Mouse (Mus musculus): ENCODE measurements around the gene Yod1.
A peak's percentile ranks its signal among the peaks of the same experiment; 100 is the strongest.

The Yod1 gene

DNA sequence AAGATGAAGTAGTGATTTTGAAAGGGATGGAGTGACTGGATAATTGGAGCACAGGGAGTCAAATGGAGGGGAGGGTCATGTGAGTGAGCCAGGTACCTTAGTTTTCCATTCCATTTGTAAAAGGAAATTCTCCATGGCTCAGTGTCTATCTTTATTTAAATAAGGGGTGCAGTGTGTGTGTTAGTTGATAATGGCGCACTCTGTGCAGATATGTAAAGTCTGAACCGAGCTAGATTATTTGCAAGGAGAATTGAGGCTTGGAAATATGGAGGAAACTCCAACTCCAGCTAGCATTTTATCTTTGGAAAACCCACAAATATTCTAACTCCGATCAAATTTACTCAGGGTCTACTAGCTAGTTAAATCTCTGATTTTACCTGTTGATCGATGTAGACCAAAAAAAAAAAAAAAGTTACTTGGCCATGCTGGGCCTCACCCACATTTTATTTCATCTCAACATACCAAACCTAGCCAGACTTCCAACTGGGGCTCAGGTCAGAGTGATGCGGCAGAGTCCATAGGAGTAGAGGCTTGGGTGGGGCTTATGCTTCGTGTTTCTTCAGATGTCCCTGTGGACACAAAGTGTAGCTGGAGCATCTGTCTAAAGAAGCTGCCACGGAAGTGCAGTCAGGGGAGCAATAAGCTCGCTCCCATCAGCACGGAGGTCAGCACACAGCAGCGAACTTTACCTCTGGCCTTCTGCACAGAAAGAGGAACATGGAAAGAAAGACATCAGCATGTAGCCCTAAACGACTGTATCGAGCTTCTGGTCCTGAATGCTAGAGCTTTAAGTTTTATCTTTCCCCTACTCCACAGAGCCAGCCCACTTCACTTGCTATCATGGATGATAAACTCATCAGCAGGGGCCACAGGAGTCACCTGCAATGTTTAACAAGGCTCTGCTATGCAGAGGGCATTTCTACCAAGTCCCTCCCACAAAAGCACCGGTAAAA is 15.9 kb downstream of the Yod1 start:
- ATAC-seq (ENCODE audit: low TSS enrichment), result no peak

DNA sequence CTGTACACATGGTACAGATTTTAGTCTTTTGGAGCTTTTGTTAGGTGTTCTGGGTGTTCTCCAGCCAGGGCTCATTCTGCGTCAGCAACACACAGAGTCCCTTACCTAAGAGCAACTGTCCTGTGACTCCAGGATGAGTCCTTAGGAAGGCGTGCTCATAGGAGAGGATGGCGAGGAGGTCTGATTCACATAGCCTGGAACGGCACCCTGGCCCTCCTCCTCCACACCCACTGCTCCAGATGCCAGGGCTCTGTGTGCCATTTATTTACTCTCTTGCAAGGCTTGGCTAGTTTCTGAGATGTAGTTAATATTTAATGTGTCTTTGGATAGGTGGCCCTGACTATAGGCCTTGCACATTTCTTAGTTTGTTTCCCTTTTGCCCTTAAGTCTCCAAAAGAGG is 16.5 kb downstream of the Yod1 start:
- peak; percentile 72 for ATAC-seq (ENCODE audit: low TSS enrichment)

DNA sequence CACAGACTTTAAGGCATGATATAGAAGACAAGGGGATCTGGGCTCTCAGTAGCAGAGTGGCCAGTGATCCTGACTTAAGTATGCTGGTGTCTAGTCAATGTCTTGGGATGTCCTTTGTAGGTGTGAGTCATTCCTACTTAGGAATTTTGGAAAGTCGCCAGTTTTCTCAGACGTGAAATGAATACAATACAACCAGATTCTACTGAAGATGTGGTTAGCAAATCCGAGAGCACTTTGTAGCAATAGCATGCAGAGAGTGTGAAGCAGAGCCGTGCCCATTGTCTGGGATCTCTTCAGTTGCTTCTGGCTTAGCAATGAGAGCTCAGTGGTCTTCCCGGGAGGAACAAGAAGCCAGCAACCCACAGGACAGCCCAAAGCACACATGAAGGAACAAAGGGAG is 17.3 kb downstream of the Yod1 start:
- no peak for ATAC-seq (ENCODE audit: low TSS enrichment)

DNA sequence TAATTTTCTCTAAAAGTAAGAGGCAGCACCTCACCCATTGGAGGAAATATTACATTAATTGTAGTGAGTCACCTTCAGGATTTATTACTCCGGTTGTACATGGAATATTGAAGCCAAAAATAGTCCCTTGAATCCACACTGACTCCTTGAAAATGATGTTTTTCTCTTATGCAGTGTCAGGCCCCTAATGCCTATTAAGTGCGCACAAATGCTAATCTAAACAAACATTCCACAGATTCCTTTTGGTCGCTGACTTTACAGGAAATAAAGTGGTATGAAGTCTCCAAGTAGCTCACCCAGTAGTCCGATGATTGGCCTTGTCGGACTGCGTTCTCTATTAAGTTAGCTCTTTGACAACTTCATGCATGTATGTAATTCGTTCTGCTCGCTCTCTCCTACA is 17.7 kb downstream of the Yod1 start:
- no peak for ATAC-seq (ENCODE audit: low TSS enrichment)

DNA sequence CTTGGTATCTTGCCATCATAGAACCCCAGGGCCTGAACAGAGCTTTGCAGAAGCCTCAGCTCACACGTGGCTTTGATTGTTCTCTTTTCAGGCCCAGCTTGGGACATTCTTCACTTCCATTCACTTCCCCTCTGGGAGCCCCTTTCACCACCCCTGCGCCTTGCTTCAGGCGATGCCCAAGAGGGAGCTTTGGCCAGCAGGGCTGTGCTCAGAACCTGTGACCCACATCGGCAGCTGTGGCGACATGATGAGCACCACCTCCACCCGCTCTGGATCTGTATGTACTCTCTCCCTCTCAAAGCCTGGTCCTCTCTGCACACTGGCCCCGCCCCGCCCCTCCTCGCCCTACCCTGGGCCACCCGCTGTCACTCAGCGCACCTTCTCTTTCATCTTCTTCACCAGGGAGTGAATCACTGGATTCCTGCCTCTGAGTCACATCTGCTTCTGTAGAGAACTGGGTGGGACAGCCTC is 20.3 kb downstream of the Yod1 start:
- ATAC-seq (ENCODE audit: low TSS enrichment), result no peak

DNA sequence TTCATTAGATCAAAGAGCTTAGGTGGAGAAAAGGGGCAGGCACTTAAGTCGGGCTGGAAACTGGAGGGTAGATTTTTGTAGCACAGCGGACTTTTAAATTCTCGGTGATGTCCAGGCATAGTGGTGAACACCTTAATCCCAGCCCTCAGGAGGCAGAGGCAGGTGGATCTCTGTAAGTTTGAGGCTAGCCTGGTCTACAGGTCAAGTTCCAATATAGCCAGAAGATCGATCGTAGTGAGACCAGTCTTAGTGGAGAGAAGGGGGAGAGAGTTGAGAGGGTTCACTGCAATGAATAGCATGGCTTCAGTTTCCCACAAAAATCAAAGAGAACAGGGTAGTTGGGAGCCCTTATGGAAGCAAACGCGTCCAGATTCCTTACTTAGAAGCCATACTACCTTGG is 20.8 kb downstream of the Yod1 start:
- no peak for ATAC-seq (ENCODE audit: low TSS enrichment)

DNA sequence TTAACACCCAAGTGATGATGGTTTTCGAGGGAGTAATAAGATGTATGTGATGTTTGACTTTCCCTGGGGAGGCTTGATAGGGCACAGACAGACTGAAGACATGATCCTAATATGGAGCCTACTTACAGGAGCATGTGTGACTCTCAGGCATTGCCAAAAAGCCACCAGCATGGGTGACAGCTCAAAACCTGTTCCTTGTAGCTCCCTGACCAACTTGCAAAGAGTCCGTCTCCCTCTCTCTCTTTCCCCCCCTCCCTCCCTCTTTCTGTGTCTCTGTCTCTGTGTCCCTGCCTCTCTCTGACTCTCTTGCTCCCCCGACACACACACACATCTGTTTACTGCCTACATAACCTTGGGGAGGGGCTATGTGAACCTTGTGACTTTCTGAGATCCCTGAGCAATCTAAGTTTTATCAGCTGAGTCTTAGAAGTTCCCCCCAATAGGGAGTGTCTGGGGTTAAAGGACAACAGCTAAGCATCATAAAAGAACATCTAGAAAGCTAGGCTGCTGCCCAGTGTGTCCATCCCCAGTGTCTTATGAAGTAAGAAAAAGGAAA is 21.5 kb downstream of the Yod1 start:
- no peak for ATAC-seq (ENCODE audit: low TSS enrichment)

DNA sequence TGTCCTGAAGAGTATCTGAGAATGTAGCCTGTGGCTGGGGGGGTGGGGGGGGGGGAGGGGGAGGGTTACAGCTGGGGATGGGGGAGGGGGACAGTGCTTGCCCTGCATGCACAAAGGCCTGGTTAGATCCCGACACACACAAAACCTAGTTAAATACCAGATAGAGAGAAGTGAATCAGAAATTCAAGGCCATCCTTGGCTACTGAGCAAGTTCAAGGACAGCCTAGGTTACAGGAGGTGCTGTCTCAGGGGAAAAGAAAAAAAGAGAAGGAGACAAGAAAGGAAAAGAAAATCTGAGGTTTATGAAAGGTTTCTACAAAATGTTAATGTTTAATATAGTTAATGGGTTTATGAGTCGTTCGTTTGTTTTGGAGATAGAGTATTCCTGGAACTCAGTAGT is 22.5 kb downstream of the Yod1 start:
- no peak for ATAC-seq (ENCODE audit: low TSS enrichment)

DNA sequence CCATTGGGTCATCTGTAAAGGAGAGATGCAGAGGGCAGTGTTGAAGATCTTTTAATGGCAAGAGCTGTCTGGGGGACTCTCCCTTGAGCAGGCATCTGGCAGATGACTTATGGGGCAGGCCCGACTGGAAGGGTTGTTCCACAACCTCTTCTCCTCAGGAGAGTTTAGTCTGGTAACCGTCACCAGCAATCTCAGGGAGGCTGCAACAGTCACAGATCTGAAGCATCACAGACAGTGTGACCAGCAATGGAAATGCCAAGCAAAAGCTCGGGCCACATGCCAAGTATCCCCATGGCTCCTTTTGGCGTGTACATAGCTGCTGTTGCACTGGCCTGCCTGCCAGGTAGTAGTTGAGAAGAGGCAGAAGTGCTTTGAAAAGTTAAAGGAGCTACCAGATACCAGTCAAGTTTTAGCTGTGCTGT is 23.1 kb downstream of the Yod1 start:
- peak; percentile 21; the same call in 1 of the 2 replicates for ATAC-seq (ENCODE audit: low TSS enrichment)

DNA sequence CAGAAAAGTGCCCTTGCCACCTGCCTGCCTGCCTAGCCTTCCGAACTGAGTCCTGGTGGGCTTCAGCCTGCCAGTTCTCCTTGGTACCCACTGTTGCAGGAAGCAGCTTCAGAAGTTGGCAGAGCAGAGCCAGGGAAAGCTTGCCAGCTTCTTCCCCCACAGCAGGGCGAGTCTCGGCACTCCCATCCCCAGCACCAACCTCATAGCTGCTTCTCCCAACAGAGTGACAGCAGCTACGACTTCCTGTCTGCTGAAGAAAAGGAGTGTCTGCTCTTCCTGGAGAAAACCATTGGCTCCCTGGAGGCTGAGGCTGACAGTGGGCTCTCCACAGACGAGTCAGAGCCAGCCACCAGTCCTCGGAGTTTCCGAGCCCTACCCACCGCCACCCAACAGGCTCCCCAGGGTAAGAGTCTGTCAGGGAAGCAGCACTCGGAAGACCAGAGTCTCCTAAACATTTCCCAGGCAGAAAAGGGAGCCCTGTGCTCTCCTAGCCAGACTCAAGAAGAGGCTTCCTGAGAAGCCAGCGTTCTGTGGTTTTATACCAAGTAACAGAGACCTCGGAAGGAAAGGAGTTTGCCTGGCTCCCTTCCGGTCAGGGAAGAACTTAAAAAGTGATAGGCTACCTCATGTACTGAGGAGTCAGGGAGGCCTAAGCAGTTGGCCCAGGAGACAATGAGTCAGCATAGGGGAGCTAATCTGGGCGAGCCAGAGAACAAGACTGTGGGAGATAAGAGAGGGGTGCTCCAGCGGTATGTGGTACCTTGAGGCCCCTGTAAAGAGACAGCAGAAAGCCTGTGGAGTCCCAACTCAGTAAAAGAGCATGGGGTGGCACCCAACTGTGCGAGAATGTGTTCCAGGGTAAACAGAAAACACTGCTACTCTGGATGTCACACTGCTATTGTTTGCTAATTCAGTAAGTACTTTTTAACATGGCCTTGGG is 23.9 kb downstream of the Yod1 start:
- ATAC-seq (ENCODE audit: low TSS enrichment), result peak; percentile 97

DNA sequence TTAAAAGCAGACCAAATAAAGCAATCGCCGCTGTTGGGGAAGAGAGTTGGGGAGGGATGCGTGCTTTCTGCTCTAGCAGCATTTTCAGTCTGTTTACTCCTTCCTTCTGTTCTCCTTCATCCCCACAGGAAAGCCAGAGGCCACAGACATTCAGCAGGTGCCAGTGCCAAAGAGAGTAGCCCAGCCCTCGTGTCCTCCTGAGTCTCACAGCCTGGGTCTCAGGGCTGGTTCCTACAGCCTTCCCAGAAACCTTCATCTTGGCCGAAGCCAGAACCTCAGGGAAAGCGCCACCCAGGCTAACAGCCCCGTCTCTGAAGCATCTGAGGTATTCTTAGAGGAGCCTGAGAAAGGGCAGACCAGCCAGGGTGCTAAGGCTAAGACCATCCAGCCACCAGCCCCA is 25.1 kb downstream of the Yod1 start:
- ATAC-seq (ENCODE audit: low TSS enrichment), result no peak

DNA sequence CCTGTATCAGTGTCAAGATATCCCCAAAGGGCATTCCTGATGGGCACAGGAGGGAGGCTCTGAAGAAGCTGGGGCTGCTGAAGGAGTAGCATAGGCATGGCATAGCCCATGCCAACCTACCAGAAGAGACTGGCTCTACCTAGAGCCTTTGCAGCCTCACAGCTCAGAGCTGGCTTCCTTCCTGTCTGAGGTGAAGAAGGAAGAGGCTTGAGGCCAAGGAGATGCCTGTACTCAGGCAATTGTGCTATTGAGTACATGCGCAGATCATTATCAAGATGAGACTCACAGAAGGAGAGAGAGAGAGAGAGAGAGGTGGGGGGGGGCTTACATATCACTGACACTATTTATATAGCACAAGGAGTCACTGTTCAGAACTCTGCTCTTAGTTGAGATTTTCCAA is 26.6 kb downstream of the Yod1 start:
- no peak for ATAC-seq (ENCODE audit: low TSS enrichment)

DNA sequence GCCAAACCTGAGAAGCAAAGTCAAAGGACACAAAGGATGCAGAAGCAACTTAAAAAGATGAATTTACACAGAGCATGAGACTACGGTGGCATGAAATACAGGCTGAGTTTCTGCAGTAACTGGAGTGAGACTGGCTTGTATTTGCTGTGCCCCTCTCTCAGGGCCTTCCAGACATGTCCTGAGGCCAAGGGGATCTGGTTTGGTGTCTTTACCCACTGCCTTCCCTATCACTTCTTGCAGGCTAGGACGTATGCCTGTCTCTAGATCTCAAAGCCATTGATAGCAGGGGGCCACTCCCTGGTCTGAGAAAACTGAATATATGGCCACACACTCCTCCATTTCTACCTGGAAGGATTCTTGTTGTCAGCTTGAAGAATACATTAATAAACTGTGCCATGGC is 27.1 kb downstream of the Yod1 start:
- no peak for ATAC-seq (ENCODE audit: low TSS enrichment)

DNA sequence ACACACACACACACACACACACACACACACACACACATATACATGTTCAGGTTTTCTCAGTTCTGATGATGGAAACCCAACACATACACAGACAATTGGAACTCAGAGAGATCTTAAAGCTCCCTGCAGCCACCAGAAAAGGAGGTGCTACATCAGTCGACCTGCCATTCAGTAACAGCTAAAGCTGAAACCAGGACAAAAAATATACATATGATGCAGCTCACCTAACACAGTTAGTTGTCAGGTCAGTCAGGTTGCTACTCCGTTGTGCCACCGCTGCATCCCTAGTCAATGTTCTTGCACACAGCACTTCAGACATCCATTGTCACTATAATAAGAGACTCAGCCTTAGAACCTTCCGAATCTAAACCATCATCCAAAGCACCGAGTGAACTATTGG is 27.8 kb downstream of the Yod1 start:
- no peak for ATAC-seq (ENCODE audit: low TSS enrichment)

DNA sequence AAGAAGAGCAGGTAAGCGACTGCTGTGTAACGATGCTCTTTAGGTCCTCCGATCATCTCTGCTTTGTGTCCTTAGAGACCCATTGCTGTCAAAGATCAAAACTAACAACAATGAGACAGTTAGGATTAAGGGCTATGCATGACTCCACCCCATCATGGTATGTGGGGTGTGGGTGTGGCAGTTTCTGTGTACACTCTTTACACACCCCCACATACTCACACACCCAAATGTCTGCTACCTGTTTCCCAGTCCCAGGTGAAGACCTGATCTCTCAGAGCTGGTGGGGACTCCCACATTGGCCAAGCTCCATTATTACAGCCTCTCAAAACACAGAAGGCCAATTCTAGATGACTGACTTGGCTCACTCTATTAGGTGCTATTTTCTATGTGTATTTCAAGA is 28.5 kb downstream of the Yod1 start:
- ATAC-seq (ENCODE audit: low TSS enrichment), result no peak

DNA sequence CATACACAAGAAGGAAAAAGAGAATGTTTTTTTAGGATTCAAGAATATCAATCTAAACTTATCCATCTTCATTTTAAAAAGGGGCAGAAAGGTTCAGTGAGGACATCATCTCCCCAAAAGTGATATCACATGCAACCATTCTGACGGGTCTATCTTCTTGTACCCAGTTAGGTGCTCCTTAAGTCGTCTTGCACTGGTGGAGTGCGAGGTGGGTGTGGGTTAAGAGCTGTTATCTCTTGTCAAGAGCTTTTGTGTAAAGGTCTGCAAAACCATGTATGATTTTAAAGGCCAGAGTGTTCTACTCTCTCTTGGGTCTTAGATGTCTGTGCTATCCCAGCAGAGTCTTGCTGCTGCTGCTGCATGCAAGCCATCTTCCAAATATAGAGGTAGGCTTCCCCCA is 29.7 kb downstream of the Yod1 start:
- ATAC-seq (ENCODE audit: low TSS enrichment), result no peak

DNA sequence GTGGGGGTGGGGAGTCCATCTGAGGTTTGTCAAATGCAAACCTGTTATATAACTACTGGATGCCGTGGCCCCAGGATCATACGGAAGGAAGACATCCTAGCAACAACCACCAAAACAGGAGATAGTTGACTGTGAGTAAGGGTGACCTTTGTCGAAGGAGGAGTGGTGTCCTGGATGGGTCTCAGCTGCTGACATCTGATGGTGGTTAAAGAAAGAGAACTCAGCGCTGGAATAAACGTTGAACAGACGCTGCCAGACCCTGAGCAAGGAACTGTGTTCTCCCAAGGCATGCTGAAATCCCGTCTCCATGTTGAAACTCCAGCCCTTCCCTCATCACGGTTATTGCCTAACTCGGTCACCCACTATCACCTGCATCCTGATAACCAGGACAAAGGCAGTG is 42.6 kb downstream of the Yod1 start:
- ATAC-seq (ENCODE audit: low TSS enrichment), result no peak

DNA sequence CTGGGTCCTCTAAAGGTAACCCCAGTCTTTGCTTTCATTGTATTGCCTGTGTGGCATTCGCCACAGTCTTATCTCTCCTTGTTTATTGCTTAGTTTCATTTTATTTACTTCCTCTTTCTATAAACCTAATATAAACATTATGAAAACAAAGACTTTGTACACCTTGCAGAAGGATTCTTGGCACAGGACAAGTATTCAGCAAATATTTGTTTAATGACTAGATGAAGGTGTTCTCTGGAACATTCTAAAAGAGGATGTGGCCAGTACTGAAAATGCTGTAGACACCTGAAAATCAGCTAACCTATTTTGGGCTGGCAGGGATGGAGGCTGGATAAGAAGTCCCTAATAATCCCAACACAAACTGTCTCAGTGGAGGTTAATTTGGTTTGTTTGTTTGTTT is 44.5 kb downstream of the Yod1 start:
- ATAC-seq (ENCODE audit: low TSS enrichment), result no peak

DNA sequence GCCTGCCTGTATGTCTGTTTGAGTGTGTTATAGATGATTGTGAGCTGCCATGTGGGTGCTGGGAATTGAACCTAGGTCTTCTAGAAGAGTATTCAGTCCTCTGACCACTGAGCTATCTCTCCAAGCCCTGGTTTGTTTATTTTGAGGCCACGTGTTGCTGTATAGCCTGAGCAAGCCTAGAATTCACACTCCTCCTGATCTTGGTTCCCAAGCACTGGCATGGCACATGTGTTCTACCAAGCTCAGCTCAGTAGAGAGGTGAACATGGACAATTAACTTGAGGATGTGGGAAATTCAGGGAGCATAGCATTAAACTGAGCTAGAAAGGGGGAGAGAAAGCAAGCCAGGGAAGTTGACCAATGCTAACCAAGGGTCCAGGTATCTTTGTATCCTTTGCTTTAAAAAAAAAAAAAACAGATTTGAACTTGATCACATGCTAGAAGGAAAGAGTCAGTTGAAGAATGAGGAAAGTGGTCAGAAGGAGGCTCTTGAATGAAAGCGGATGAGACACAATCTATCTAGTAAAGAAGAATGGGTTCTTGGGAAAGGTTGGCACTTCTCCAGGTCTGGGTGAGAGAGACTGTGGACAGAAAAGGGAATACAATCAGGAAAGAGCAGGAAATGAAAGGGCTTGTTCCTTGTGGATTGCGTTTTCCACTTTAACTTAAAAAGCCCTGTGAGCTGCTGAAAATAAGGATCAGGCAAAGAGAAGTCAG is 45.1 kb downstream of the Yod1 start:
- no peak for ATAC-seq (ENCODE audit: low TSS enrichment)

DNA sequence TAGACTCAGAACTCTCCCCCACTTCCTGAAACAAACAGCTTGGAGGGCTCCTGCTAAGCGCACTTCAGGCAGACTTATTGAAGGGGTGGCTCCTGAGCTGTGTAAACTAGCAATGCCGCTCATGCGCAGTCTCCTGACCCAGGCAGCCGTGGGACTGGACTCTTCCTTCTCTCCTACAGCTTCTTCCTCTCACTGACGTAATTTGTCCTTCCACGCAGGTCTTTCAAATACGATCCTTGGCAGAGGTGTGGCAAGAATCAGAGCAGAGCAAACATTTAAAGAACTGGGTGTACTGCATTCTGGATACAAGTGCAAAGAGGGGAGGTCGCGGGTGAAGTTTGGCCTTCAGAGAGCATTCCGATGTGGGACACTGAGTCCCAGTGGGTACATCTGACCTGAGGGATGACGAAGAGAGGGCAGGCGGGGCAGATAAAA is 46.9 kb downstream of the Yod1 start:
- no peak for ATAC-seq (ENCODE audit: low TSS enrichment)

DNA sequence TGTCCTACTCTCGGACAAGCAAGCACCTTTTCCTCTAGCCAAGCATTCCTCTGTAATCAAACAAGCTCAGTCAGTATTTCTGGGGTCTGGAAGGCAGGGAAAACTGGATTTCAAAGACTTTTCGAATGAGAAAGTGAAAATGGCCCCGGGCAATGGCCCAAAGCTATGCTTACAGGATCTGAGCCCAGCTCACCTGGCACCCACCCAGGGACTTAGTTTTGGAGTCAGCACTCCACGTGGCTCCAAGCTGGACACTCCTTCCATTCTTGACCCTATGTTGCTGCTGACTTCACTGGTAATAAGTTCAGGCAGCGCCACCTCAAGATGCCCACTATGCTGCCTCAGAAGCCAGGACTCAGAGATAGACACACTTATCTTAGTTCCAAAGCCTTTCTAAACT is 49.9 kb downstream of the Yod1 start:
- no peak for ATAC-seq (ENCODE audit: low TSS enrichment)

DNA sequence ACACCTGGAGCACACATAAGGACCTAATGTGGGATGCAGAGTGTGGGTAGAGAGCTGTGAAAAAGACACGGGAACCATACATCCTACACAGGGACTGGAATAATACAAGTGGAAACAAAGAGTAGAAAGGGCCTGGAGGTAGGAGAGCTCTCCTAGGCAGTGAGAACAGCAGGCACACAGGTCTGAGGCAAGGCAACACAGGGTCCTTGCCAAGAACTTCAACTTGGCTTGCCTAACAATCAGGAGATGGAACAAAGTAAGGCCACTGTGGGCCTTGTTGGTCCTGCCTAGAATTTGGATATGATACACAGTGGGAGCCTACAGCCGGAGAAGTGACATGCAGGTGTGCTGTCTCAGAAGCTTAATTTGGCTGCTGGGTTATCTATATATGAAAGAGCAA is 52.8 kb downstream of the Yod1 start:
- ATAC-seq (ENCODE audit: low TSS enrichment), result no peak

All from frontal cortex, adult (tissue).